Mouse (Mus musculus) gastrocnemius, postnatal 4 days (tissue): ENCODE results near the gene A830031A19Rik. TPM values are rescaled to one million over a fixed set of nuclear protein-coding genes. Genes with fewer than 3 reads are reported as not detected.

Experiments used
- DNase-seq, 2 experiments: peaks; one replicate each; pipeline ENCODE4 v3.0.0; 2021 to 2022; ENCODE audit warnings: low spot score in 2 of 2, mixed read lengths in 2 of 2
- total RNA-seq, 2 experiments: library from RNA; stranded (reverse); gene quantifications; 2 replicates each; pipeline ENCODE4 v1.2.3; 2021

Gene A830031A19Rik
- total RNA-seq, 2 experiments from 2014 or later = not detected

GRCm38 (mm10) chr11:24096483-24096882 is 21.6 kb upstream of the A830031A19Rik start:
- no peak for DNase-seq

- no peak for DNase-seq
Observed at GRCm38 (mm10) chr11:24095656-24096353, 21.0 kb upstream of the A830031A19Rik start.

- DNase-seq = no peak
Observed at GRCm38 (mm10) chr11:24095236-24095635, 20.4 kb upstream of the A830031A19Rik start.

GRCm38 (mm10) chr11:24094086-24094487 is 19.2 kb upstream of the A830031A19Rik start:
- DNase-seq = no peak

- DNase-seq = no peak
Observed at GRCm38 (mm10) chr11:24092618-24093017, 17.8 kb upstream of the A830031A19Rik start.

GRCm38 (mm10) chr11:24091393-24092080 is 16.7 kb upstream of the A830031A19Rik start:
- DNase-seq = no peak

GRCm38 (mm10) chr11:24090443-24090842 is 15.6 kb upstream of the A830031A19Rik start:
- DNase-seq = no peak

- no peak for DNase-seq
Observed at GRCm38 (mm10) chr11:24087069-24087468, 12.2 kb upstream of the A830031A19Rik start.

- DNase-seq = no peak
Observed at GRCm38 (mm10) chr11:24085986-24086385, 11.1 kb upstream of the A830031A19Rik start.

- DNase-seq = no peak
Observed at GRCm38 (mm10) chr11:24084590-24084989, 9.7 kb upstream of the A830031A19Rik start.

- DNase-seq = no peak
Observed at GRCm38 (mm10) chr11:24084077-24084476, 9.2 kb upstream of the A830031A19Rik start.

- DNase-seq = no peak
Observed at GRCm38 (mm10) chr11:24083423-24083822, 8.6 kb upstream of the A830031A19Rik start.

GRCm38 (mm10) chr11:24083076-24083405 is 8.2 kb upstream of the A830031A19Rik start:
- DNase-seq = no peak

GRCm38 (mm10) chr11:24082385-24083075 is 7.7 kb upstream of the A830031A19Rik start:
- DNase-seq = no peak

GRCm38 (mm10) chr11:24081687-24082384 is 7.0 kb upstream of the A830031A19Rik start:
- DNase-seq = peak in 1 of 2 experiments; percentile 44

- peak in 1 of 2 experiments; percentile 35 for DNase-seq
Observed at GRCm38 (mm10) chr11:24081016-24081686, 6.3 kb upstream of the A830031A19Rik start.

- DNase-seq = peak in 1 of 2 experiments; percentile 29
Observed at GRCm38 (mm10) chr11:24080541-24080940, 5.7 kb upstream of the A830031A19Rik start.

- DNase-seq = peak in 1 of 2 experiments; percentile 49
Observed at GRCm38 (mm10) chr11:24079392-24080391, 4.8 kb upstream of the A830031A19Rik start.

- peak in 1 of 2 experiments; percentile 27 for DNase-seq
Observed at GRCm38 (mm10) chr11:24078706-24079316, 4.0 kb upstream of the A830031A19Rik start.
